Mouse (Mus musculus): ENCODE results near the gene Cd276. TPM values are rescaled to one million over a fixed set of nuclear protein-coding genes. Genes with fewer than 3 reads are reported as not detected.

Gene Cd276
- total and polyA plus RNA-seq, 2 experiments, result 1.3 to 4.5 TPM

- Histone ChIP-seq H3K79me2 (ENCODE audit: control insufficient read depth, insufficient read depth, low read length) (no peaks in the 10 kb centered on the region), H3K36me3 (ENCODE audit: control insufficient read depth, insufficient read depth, low read length) (no peaks in the 10 kb centered on the region), H3K9ac (ENCODE audit: low read depth, low read length) (no peak overlapping the region), H3K27me3 (ENCODE audit: control insufficient read depth, insufficient read depth, low read length) (no peaks in the 10 kb centered on the region), H3K4me1 (ENCODE audit: control insufficient read depth, insufficient read depth, low read length) (peaks cover 3% of the 10 kb centered on the region), H3K27ac (replicated peaks; ENCODE audit: insufficient read depth, low read depth, low read length) (no peak overlapping the region), H3K4me3 (ENCODE audit: insufficient read depth, low read depth, low read length) (no peak overlapping the region)
- 88% methylated on average over 3 of the region's 3 CpGs for WGBS
- DNase-seq (ENCODE audit: extremely low read depth, low read depth, low spot score), result no peak
- TF ChIP-seq POLR2A (IDR thresholded peaks at IDR 0.05; ENCODE audit: extremely low read depth, insufficient read depth, low read length), result no peak
- TF ChIP-seq CTCF (IDR thresholded peaks at IDR 0.05; ENCODE audit: low read depth, low read length), result no peak
Measured at GRCm38 (mm10) chr9:58537774-58538173, 17.5 kb downstream of the Cd276 start.

- Histone ChIP-seq H3K36me3 (ENCODE audit: control insufficient read depth, insufficient read depth, low read length) (no peaks in the 10 kb centered on the region), H3K9ac (ENCODE audit: low read depth, low read length) (no peak overlapping the region), H3K4me1 (ENCODE audit: control insufficient read depth, insufficient read depth, low read length) (no peaks in the 10 kb centered on the region), H3K4me3 (ENCODE audit: insufficient read depth, low read depth, low read length) (no peak overlapping the region), H3K27me3 (ENCODE audit: control insufficient read depth, insufficient read depth, low read length) (no peaks in the 10 kb centered on the region), H3K27ac (replicated peaks; ENCODE audit: insufficient read depth, low read depth, low read length) (no peak overlapping the region), H3K79me2 (ENCODE audit: control insufficient read depth, insufficient read depth, low read length) (no peaks in the 10 kb centered on the region)
- WGBS, result 89% methylated on average over 20 of the region's 20 CpGs
- no peak for DNase-seq (ENCODE audit: extremely low read depth, low read depth, low spot score)
- TF ChIP-seq POLR2A (IDR thresholded peaks at IDR 0.05; ENCODE audit: extremely low read depth, insufficient read depth, low read length) (no peak), CTCF (IDR thresholded peaks at IDR 0.05; ENCODE audit: low read depth, low read length) (peak; percentile 74)
Measured at GRCm38 (mm10) chr9:58535447-58536134, 19.6 kb downstream of the Cd276 start.

- H3K27ac ChIP-seq (replicated peaks; ENCODE audit: insufficient read depth, low read depth, low read length), result no peak overlapping the region
- H3K36me3 ChIP-seq (ENCODE audit: control insufficient read depth, insufficient read depth, low read length), result no peaks in the 10 kb centered on the region
- H3K4me3 ChIP-seq (ENCODE audit: insufficient read depth, low read depth, low read length), result no peak overlapping the region
- no peak overlapping the region for H3K9ac ChIP-seq (ENCODE audit: low read depth, low read length)
- no peaks in the 10 kb centered on the region for H3K4me1 ChIP-seq (ENCODE audit: control insufficient read depth, insufficient read depth, low read length)
- no peaks in the 10 kb centered on the region for H3K79me2 ChIP-seq (ENCODE audit: control insufficient read depth, insufficient read depth, low read length)
- peak; percentile 54 for DNase-seq (ENCODE audit: extremely low read depth, low read depth, low spot score)
- 42% methylated on average over 1 of the region's 1 CpGs for WGBS
- no peak; the same call in 1 of the 2 replicates for TF ChIP-seq CTCF (IDR thresholded peaks at IDR 0.05; ENCODE audit: low read depth, low read length)
- no peak for TF ChIP-seq POLR2A (IDR thresholded peaks at IDR 0.05; ENCODE audit: extremely low read depth, insufficient read depth, low read length)
- H3K27me3 ChIP-seq (ENCODE audit: control insufficient read depth, insufficient read depth, low read length), result no peaks in the 10 kb centered on the region
Measured at GRCm38 (mm10) chr9:58534766-58535165, 20.5 kb downstream of the Cd276 start.

GRCm38 (mm10) chr9:58533322-58533721 lies 21.9 kb downstream of the Cd276 start:
- H3K4me1 ChIP-seq (ENCODE audit: control insufficient read depth, insufficient read depth, low read length), result no peaks in the 10 kb centered on the region
- no peaks in the 10 kb centered on the region for H3K27me3 ChIP-seq (ENCODE audit: control insufficient read depth, insufficient read depth, low read length)
- H3K9ac ChIP-seq (ENCODE audit: low read depth, low read length), result no peak overlapping the region
- no peaks in the 10 kb centered on the region for H3K79me2 ChIP-seq (ENCODE audit: control insufficient read depth, insufficient read depth, low read length)
- H3K27ac ChIP-seq (replicated peaks; ENCODE audit: insufficient read depth, low read depth, low read length), result no peak overlapping the region
- H3K4me3 ChIP-seq (ENCODE audit: insufficient read depth, low read depth, low read length), result no peak overlapping the region
- no peak for TF ChIP-seq POLR2A (IDR thresholded peaks at IDR 0.05; ENCODE audit: extremely low read depth, insufficient read depth, low read length)
- no peak for TF ChIP-seq CTCF (IDR thresholded peaks at IDR 0.05; ENCODE audit: low read depth, low read length)
- H3K36me3 ChIP-seq (ENCODE audit: control insufficient read depth, insufficient read depth, low read length), result no peaks in the 10 kb centered on the region
- no peak for DNase-seq (ENCODE audit: extremely low read depth, low read depth, low spot score)
- WGBS, result 98% methylated on average over 6 of the region's 6 CpGs

GRCm38 (mm10) chr9:58532236-58532635 lies 23.0 kb downstream of the Cd276 start:
- Histone ChIP-seq H3K36me3 (ENCODE audit: control insufficient read depth, insufficient read depth, low read length) (no peaks in the 10 kb centered on the region), H3K27me3 (ENCODE audit: control insufficient read depth, insufficient read depth, low read length) (no peaks in the 10 kb centered on the region)
- TF ChIP-seq CTCF (IDR thresholded peaks at IDR 0.05; ENCODE audit: low read depth, low read length) (no peak), POLR2A (IDR thresholded peaks at IDR 0.05; ENCODE audit: extremely low read depth, insufficient read depth, low read length) (no peak)

GRCm38 (mm10) chr9:58530407-58530806 lies 24.8 kb downstream of the Cd276 start:
- WGBS, result 88% methylated on average over 13 of the region's 13 CpGs
- H3K4me3 ChIP-seq (ENCODE audit: insufficient read depth, low read depth, low read length), result no peak overlapping the region
- no peaks in the 10 kb centered on the region for H3K4me1 ChIP-seq (ENCODE audit: control insufficient read depth, insufficient read depth, low read length)
- TF ChIP-seq POLR2A (IDR thresholded peaks at IDR 0.05; ENCODE audit: extremely low read depth, insufficient read depth, low read length), result no peak
- no peak for TF ChIP-seq CTCF (IDR thresholded peaks at IDR 0.05; ENCODE audit: low read depth, low read length)
- DNase-seq (ENCODE audit: extremely low read depth, low read depth, low spot score), result no peak
- H3K36me3 ChIP-seq (ENCODE audit: control insufficient read depth, insufficient read depth, low read length), result no peaks in the 10 kb centered on the region
- H3K9ac ChIP-seq (ENCODE audit: low read depth, low read length), result no peak overlapping the region
- no peaks in the 10 kb centered on the region for H3K79me2 ChIP-seq (ENCODE audit: control insufficient read depth, insufficient read depth, low read length)
- no peak overlapping the region for H3K27ac ChIP-seq (replicated peaks; ENCODE audit: insufficient read depth, low read depth, low read length)
- H3K27me3 ChIP-seq (ENCODE audit: control insufficient read depth, insufficient read depth, low read length), result no peaks in the 10 kb centered on the region

More at GRCm38 (mm10) chr9:58532236-58532635, 23.0 kb downstream of the Cd276 start:
- Histone ChIP-seq H3K4me1 (ENCODE audit: control insufficient read depth, insufficient read depth, low read length) (no peaks in the 10 kb centered on the region), H3K9ac (ENCODE audit: low read depth, low read length) (no peak overlapping the region), H3K27ac (replicated peaks; ENCODE audit: insufficient read depth, low read depth, low read length) (no peak overlapping the region), H3K79me2 (ENCODE audit: control insufficient read depth, insufficient read depth, low read length) (no peaks in the 10 kb centered on the region), H3K4me3 (ENCODE audit: insufficient read depth, low read depth, low read length) (no peak overlapping the region)
- DNase-seq (ENCODE audit: extremely low read depth, low read depth, low spot score), result no peak
- 96% methylated on average over 4 of the region's 4 CpGs for whole genome bisulfite sequencing

Data from liver, adult 2 months (tissue).